Mouse (Mus musculus) heart, embryonic 16.5 days (tissue): ENCODE measurements around the gene Cldn9. TPM values are rescaled to one million over a fixed set of nuclear protein-coding genes. Genes with fewer than 3 reads are reported as not detected.

Source experiments
- ATAC-seq: fragments of 200-750 bp; cut with Nextera tagmentation; replicated peaks from 2 replicates; pipeline ENCODE4 v1.8.0; 2017; ENCODE audit warnings: moderate number of reproducible peaks; ENCODE audit not compliant: insufficient read depth, low FRiP score; ENCODE audit errors: extremely low read depth
- H3K27ac ChIP-seq: fragments of 300-500 bp; sonication (generic); 2 replicates; pipeline ENCODE4 v1.5.1; 2014; ENCODE audit warnings: mild to moderate bottlenecking, low read length, control low read depth, moderate library complexity
- H3K27me3 ChIP-seq: fragments of 300-500 bp; sonication (generic); 2 replicates; pipeline ENCODE4 v1.6.1; 2014; ENCODE audit warnings: low read length, mixed read lengths; ENCODE audit not compliant: control insufficient read depth, insufficient read depth
- H3K36me3 ChIP-seq: fragments of 300-500 bp; sonication (generic); 2 replicates; pipeline ENCODE4 v1.6.1; 2014; ENCODE audit not compliant: control insufficient read depth, insufficient read depth
- H3K4me1 ChIP-seq: fragments of 300-500 bp; sonication (generic); 2 replicates; pipeline ENCODE4 v1.6.1; 2014; ENCODE audit warnings: low read length, mixed read lengths; ENCODE audit not compliant: control insufficient read depth, insufficient read depth
- H3K4me2 ChIP-seq: fragments of 300-500 bp; sonication (generic); 2 replicates; pipeline ENCODE4 v1.6.1; 2014; ENCODE audit warnings: low read depth, mild to moderate bottlenecking, control low read depth, low read length
- H3K4me3 ChIP-seq: fragments of 300-500 bp; sonication (generic); 2 replicates; pipeline ENCODE4 v1.5.1; 2014; ENCODE audit warnings: mild to moderate bottlenecking, control low read depth, low read length
- H3K9ac ChIP-seq: fragments of 300-500 bp; sonication (generic); 2 replicates; pipeline ENCODE4 v1.6.1; 2014; ENCODE audit warnings: low read length, control low read depth
- H3K9me3 ChIP-seq: fragments of 300-500 bp; sonication (generic); replicated peaks from 2 replicates; pipeline ENCODE4 v1.6.1; 2016; ENCODE audit warnings: low read length; ENCODE audit not compliant: control insufficient read depth
- WGBS: fragments of 180-500 bp; shearing (Covaris S2); extraction: QIAGEN DNeasy Blood & Tissue Kit; methylation state at CpG from one replicate; pipeline ENCODE4 v1.1.7; 2014; 5-methylcytosine and 5-hydroxymethylcytosine counted together
- polyA plus RNA-seq: library from polyadenylated mRNA; unstranded; fragments of >200 nt; fragmentation: Nextera tagmentation; extraction: Ambion mirVana; gene quantifications from 2 replicates; pipeline ENCODE4 v1.2.1, GENCODE M21; 2015

The Cldn9 gene
- polyA plus RNA-seq, 1 experiment from 2014 or later: 0.22 TPM

DNA sequence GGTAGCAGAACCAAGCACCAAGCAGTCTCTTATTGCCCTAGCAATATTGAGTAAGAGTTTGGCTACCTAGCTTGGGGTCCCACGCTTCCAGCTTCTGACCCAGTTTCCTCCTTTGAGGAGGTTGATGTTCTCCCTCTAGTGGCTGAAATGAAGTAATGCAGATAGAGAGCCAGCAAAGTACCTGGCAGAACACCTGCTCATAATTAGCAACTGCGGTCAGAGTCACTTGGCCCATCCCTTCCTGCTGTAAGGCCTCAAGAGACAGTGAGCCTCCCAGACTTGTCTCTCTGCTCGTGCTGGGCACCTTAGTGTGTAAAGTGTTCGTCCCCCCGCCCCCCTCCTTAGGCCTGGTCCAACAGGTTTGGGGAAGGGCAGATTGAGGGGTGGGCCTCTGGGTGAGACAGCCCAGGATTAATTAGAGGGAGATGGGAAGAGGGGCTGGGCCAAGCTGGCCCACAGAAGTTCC lies 19.2 kb downstream of the Cldn9 start:
- H3K27me3 ChIP-seq: peaks cover 28% of the 10 kb centered on the region
- no peaks in the 10 kb centered on the region for H3K9me3 ChIP-seq
- H3K4me3 ChIP-seq: no peak overlapping the region
- ATAC-seq: no peak
- no peak overlapping the region for H3K4me2 ChIP-seq
- WGBS: 25% methylated on average over 5 of the region's 5 CpGs
- H3K4me1 ChIP-seq: peaks cover 2% of the 10 kb centered on the region; the same call in 1 of the 2 replicates
- H3K27ac ChIP-seq: no peak overlapping the region
- no peak overlapping the region for H3K9ac ChIP-seq
- H3K36me3 ChIP-seq: peaks cover 23% of the 10 kb centered on the region

DNA sequence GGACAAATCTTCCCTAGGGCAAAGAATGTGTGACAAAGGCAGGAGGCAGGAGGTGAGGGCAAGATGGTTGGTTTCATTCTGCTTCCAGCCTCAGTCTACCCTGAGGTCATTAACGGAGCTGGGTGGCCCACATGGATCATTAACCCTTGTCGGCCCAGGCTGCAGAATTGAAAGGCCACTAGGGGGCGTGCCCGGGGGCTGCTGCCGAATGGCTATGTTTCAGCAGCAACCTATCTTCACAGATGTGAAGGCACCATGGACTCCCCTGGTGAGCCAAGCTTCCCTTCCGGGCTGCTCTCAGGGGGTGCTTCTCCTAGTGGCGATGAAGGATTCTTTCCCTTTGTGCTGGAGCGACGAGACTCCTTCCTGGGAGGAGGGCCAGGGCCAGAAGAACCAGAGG lies 22.3 kb downstream of the Cldn9 start:
- WGBS: 2% methylated on average over 9 of the region's 9 CpGs
- Histone ChIP-seq H3K4me3 (no peak overlapping the region), H3K27ac (no peak overlapping the region), H3K4me1 (peaks cover 2% of the 10 kb centered on the region; the same call in 1 of the 2 replicates), H3K9me3 (no peaks in the 10 kb centered on the region), H3K9ac (no peak overlapping the region), H3K27me3 (peaks cover 32% of the 10 kb centered on the region), H3K4me2 (no peak overlapping the region), H3K36me3 (0 out of 2 replicates have a peak, but pooled peaks cover 3% of the 10 kb centered on the region)
- ATAC-seq: no peak

DNA sequence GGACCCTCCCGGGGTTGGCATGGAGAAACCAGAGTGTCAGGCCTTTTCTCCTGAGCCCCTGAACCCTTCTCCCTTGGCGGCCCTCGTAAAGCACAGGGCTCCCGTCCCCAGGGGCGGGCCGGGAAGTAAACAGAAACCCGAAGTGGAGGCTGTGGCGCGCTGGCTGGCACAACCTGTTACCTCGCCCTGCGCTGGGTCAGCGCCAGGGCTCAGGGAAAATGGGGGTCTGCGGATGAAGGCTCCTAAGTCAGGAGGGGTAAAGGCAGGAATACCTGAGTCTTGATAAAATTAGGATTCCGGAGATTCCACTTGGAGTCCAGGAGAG lies 23.0 kb downstream of the Cldn9 start:
- WGBS: 5% methylated on average over 14 of the region's 14 CpGs
- no peak for ATAC-seq
- H3K27me3 ChIP-seq: peaks cover 32% of the 10 kb centered on the region

DNA sequence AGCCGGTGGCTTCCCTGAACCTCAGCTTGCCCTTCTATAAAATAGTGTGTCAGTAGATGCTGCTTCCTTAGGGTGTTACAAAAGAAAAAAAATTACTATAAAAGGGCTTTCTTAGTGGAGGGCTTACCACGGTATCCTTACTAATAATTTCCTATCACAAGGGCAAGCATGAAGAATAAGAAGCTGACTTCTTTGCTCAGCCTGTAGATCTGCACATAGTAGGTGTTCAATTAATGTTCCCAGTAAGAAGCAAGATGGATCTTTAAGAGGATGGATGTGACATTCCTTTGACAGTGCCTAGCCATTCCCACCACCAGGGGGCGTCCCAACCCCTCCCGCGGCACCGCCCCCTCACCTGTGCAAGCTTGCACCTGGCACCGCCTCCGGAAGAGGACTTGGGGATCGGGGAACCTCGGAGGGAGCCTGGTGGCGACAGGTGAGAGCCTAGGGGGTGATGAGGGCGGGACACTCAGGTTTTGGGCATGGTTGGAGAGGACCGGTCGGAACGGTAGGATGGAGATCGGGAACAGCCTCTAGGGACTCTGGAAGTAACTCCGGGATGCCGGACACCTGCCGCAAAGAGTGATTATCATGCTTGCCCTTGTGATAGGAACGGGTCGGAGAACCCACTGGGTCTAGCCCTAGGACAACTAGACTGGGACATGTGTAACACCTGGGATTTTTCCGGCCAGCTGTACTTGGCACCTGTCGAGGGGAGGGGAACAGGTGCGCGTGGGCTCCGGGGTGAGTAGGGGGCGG lies 23.5 kb downstream of the Cldn9 start, which contains the start of gene Bicdl2:
TSS of gene Bicdl2 (plus strand) at position 390 of the 759 bp plus-strand sequence.
- H3K4me1 ChIP-seq: peaks cover 2% of the 10 kb centered on the region; the same call in 1 of the 2 replicates
- ATAC-seq: no peak
- peak within 1 kb of the TSS; percentile 19 for H3K4me3 ChIP-seq
- H3K27me3 ChIP-seq: peaks cover 32% of the 10 kb centered on the region
- H3K4me2 ChIP-seq: peak within 1 kb of the TSS; percentile 48
- H3K36me3 ChIP-seq: no peaks in the 10 kb centered on the region
- no peaks in the 10 kb centered on the region for H3K9me3 ChIP-seq
- 5% methylated on average over 27 of the region's 27 CpGs for WGBS
- peak within 1 kb of the TSS; percentile 38; the same call in 1 of the 2 replicates for H3K9ac ChIP-seq
- H3K27ac ChIP-seq: no peak within 1 kb of the TSS

More for the DNA sequence above, 23.0 kb downstream of the Cldn9 start:
- Histone ChIP-seq H3K27ac (no peak overlapping the region), H3K4me2 (peak overlapping the region; percentile 48), H3K9ac (peak overlapping the region; percentile 38; the same call in 1 of the 2 replicates), H3K36me3 (no peaks in the 10 kb centered on the region), H3K4me1 (peaks cover 2% of the 10 kb centered on the region; the same call in 1 of the 2 replicates), H3K4me3 (peak overlapping the region; percentile 19), H3K9me3 (no peaks in the 10 kb centered on the region)

DNA sequence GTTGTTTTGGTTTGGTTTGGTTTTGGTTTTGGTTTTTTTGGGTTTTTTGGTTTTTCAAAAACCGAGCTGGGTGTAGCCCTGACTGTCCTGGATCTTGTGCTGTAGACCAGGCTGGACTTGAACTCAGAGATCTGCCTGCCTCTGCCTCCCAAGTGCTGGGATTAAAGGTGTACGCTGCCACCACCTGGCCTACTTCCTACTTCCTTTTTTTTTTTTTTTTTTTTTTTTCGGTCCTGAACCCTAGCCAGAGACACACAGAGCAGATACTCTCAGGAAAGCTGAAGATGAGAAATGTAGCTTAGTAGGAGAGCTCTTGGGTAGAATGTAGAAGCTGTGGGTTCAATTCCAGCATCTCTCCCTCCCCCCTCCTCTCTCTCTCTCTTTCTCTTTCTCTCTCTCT lies 25.4 kb downstream of the Cldn9 start:
- no peak for ATAC-seq
- no peak overlapping the region for H3K9ac ChIP-seq
- H3K9me3 ChIP-seq: no peaks in the 10 kb centered on the region
- no peaks in the 10 kb centered on the region for H3K36me3 ChIP-seq
- peaks cover 32% of the 10 kb centered on the region for H3K27me3 ChIP-seq
- H3K4me3 ChIP-seq: no peak overlapping the region
- H3K4me2 ChIP-seq: no peak overlapping the region
- WGBS: 56% methylated on average over 3 of the region's 3 CpGs
- no peak overlapping the region for H3K27ac ChIP-seq
- H3K4me1 ChIP-seq: peaks cover 2% of the 10 kb centered on the region; the same call in 1 of the 2 replicates

DNA sequence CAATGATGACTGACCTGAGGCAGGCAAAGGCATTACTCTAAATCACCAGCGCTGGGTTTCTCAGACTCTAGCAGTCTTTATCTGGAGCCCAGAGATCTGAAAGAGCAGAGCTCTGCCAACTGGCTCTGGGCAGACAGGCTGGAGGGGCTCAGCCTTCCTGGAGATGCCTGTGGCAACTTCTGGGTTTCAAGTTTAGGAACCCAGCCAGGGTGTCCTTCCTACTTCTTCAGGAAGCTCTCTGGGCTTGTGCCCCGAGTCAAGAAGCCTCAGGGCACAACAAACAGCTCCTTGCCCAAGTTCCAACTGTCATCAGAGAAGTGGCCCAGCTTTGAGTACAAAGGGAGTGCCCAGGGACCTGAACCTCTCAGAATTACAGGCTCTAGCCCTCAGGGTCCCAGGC lies 29.4 kb downstream of the Cldn9 start:
- no peak overlapping the region for H3K4me3 ChIP-seq
- 52% methylated on average over 2 of the region's 2 CpGs for WGBS
- no peak overlapping the region for H3K4me2 ChIP-seq
- no peak overlapping the region for H3K9ac ChIP-seq
- no peaks in the 10 kb centered on the region for H3K9me3 ChIP-seq
- H3K27ac ChIP-seq: no peak overlapping the region
- H3K4me1 ChIP-seq: no peaks in the 10 kb centered on the region
- no peak for ATAC-seq
- no peaks in the 10 kb centered on the region for H3K36me3 ChIP-seq
- H3K27me3 ChIP-seq: peaks cover 3% of the 10 kb centered on the region

DNA sequence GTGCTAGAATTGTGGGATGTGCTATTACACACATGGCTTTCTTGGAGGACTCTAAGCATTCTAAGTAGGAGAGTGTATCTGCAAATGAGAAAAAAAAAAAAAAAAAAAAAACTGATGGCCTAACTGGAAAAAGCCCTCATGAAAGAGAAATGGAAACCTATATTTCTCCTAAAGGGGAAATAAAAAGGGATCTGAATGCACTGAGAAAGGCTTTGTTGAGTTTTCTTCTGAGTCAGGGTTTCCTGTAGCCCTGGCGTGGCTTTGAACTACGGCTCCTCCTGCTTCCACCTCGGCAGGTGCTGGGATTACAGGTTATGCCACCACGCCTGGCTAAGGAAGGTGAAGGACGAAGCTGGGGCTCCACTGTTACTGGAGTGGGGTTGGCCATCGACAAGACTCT lies 29.8 kb downstream of the Cldn9 start:
- no peaks in the 10 kb centered on the region for H3K4me1 ChIP-seq
- H3K4me2 ChIP-seq: no peak overlapping the region
- no peaks in the 10 kb centered on the region for H3K36me3 ChIP-seq
- no peak overlapping the region for H3K9ac ChIP-seq
- no peak for ATAC-seq
- no peaks in the 10 kb centered on the region for H3K9me3 ChIP-seq
- no peak overlapping the region for H3K4me3 ChIP-seq
- WGBS: 45% methylated on average over 6 of the region's 6 CpGs
- 0 out of 2 replicates have a peak, but pooled peaks cover 2% of the 10 kb centered on the region for H3K27me3 ChIP-seq
- no peak overlapping the region for H3K27ac ChIP-seq

DNA sequence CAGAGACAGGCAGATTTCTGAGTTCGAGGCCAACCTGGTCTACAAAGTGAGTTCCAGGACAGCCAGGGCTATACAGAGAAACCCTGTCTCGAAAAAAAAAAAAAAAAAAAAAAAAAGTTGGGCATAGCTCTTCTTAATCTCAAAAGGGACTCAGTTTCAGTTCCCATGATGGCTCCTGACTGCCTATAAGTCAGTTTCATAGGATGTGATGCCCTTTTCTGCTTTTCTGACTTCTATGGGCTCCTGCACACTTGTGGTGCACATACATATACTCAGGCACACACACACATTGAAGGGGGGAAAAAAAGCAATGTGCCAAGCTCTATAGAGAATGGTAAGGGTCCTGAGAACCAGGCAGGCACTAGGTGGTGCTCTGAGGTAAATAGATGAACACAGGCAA lies 30.5 kb downstream of the Cldn9 start:
- Histone ChIP-seq H3K4me3 (no peak overlapping the region), H3K9ac (no peak overlapping the region), H3K9me3 (no peaks in the 10 kb centered on the region), H3K27me3 (0 out of 2 replicates have a peak, but pooled peaks cover 2% of the 10 kb centered on the region), H3K36me3 (no peaks in the 10 kb centered on the region), H3K27ac (no peak overlapping the region), H3K4me2 (no peak overlapping the region), H3K4me1 (no peaks in the 10 kb centered on the region)
- ATAC-seq: no peak
- WGBS: 67% methylated on average over 1 of the region's 2 CpGs

DNA sequence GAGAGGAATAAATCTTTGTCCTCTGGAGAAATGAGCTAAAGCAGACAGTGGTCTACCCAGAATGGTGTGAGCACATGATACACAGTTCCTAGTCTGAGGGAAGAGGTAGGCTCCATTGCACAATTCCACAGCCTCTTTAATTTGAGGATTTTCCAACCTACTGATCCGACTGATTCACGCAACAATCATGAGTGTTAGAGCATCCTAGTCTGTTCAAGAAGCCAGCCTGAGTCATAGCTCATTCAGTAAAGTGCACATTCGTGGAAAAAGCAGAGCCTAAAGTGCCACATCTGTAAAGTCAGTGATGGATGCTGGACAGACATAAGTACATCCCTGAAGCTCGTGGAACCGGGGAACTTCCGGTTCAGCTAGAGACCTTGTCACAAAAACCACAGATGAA lies 32.5 kb downstream of the Cldn9 start:
- Histone ChIP-seq H3K36me3 (no peaks in the 10 kb centered on the region), H3K9ac (no peak overlapping the region), H3K4me1 (no peaks in the 10 kb centered on the region), H3K9me3 (no peaks in the 10 kb centered on the region), H3K4me2 (no peak overlapping the region), H3K27me3 (no peaks in the 10 kb centered on the region), H3K4me3 (no peak overlapping the region), H3K27ac (no peak overlapping the region)
- WGBS: 67% methylated on average over 6 of the region's 6 CpGs
- no peak for ATAC-seq
